Mouse (Mus musculus): ENCODE results near the gene Gm20388.
"Not testable (repeated sequence)": the region's sequence is repeated elsewhere in the genome, so short reads cannot be mapped to it uniquely, and the experiment has no call there.

Gene Gm20388

GRCm38 (mm10) chr8:124002546-124003108, 4092.0 kb downstream of the Gm20388 start:
- no peak for DNase-seq (ENCODE audit: extremely low spot score, low read depth, low spot score)

- DNase-seq (ENCODE audit: extremely low spot score, low read depth, low spot score), result no peak
These were observed 4097.2 kb downstream of the Gm20388 start for GRCm38 (mm10) chr8:124007829-124008228.

- no peak for DNase-seq (ENCODE audit: extremely low spot score, low read depth, low spot score)
These were observed 4100.9 kb downstream of the Gm20388 start for GRCm38 (mm10) chr8:124011580-124011979.

GRCm38 (mm10) chr8:124011989-124012586, 4101.4 kb downstream of the Gm20388 start:
- no peak for DNase-seq (ENCODE audit: extremely low spot score, low read depth, low spot score)

- not testable (repeated sequence) for DNase-seq (ENCODE audit: extremely low spot score, low read depth, low spot score)
These were observed 4103.7 kb downstream of the Gm20388 start for GRCm38 (mm10) chr8:124014299-124014698.

GRCm38 (mm10) chr8:124014751-124015150, 4104.1 kb downstream of the Gm20388 start:
- DNase-seq (ENCODE audit: extremely low spot score, low read depth, low spot score), result no peak

GRCm38 (mm10) chr8:124019782-124020181, 4109.1 kb downstream of the Gm20388 start:
- peak; percentile 5 for DNase-seq (ENCODE audit: extremely low spot score, low read depth, low spot score)

GRCm38 (mm10) chr8:124020439-124021236, 4110.0 kb downstream of the Gm20388 start:
- peak; percentile 6 for DNase-seq (ENCODE audit: extremely low spot score, low read depth, low spot score)

GRCm38 (mm10) chr8:124021237-124022227, 4110.9 kb downstream of the Gm20388 start, which contains the start of the genes Taf5l and Urb2:
TSS of gene Taf5l (minus strand) at chr8:124021397.
TSS of gene Urb2 (plus strand) at chr8:124021508.
- peak; percentile 67 for DNase-seq (ENCODE audit: extremely low spot score, low read depth, low spot score)

- DNase-seq (ENCODE audit: extremely low spot score, low read depth, low spot score), result not testable (repeated sequence)
These were observed 4115.6 kb downstream of the Gm20388 start for GRCm38 (mm10) chr8:124026265-124026664.

GRCm38 (mm10) chr8:124027831-124028230, 4117.2 kb downstream of the Gm20388 start:
- no peak for DNase-seq (ENCODE audit: extremely low spot score, low read depth, low spot score)

- DNase-seq (ENCODE audit: extremely low spot score, low read depth, low spot score), result no peak
These were observed 4122.8 kb downstream of the Gm20388 start for GRCm38 (mm10) chr8:124033400-124033799.

- DNase-seq (ENCODE audit: extremely low spot score, low read depth, low spot score), result no peak
These were observed 4127.5 kb downstream of the Gm20388 start for GRCm38 (mm10) chr8:124038121-124038520.

- no peak for DNase-seq (ENCODE audit: extremely low spot score, low read depth, low spot score)
These were observed 4128.7 kb downstream of the Gm20388 start for GRCm38 (mm10) chr8:124039351-124039750.

- no peak for DNase-seq (ENCODE audit: extremely low spot score, low read depth, low spot score)
These were observed 4131.6 kb downstream of the Gm20388 start for GRCm38 (mm10) chr8:124042201-124042600.

- no peak for DNase-seq (ENCODE audit: extremely low spot score, low read depth, low spot score)
These were observed 4133.8 kb downstream of the Gm20388 start for GRCm38 (mm10) chr8:124044421-124044820.

- DNase-seq (ENCODE audit: extremely low spot score, low read depth, low spot score), result no peak
These were observed 4134.3 kb downstream of the Gm20388 start for GRCm38 (mm10) chr8:124044931-124045330.

GRCm38 (mm10) chr8:124045856-124046255, 4135.2 kb downstream of the Gm20388 start:
- no peak for DNase-seq (ENCODE audit: extremely low spot score, low read depth, low spot score)

GRCm38 (mm10) chr8:124052110-124052509, 4141.5 kb downstream of the Gm20388 start:
- peak; percentile 22 for DNase-seq (ENCODE audit: extremely low spot score, low read depth, low spot score)

GRCm38 (mm10) chr8:124052568-124052967, 4141.9 kb downstream of the Gm20388 start:
- DNase-seq (ENCODE audit: extremely low spot score, low read depth, low spot score), result no peak
